Mouse (Mus musculus) ES-E14 (cell line): ENCODE measurements around the gene Cx3cr1. TPM values are rescaled to one million over a fixed set of nuclear protein-coding genes. Genes with fewer than 3 reads are reported as not detected.

Experiments
- DNase-seq: peaks from one replicate; pipeline ENCODE4 v3.0.0-alpha.2; 2013; ENCODE audit warnings: low read depth, low spot score
- H3K27ac ChIP-seq: 2 replicates; pipeline ENCODE4 v1.5.1; 2012; ENCODE audit warnings: low read depth, mild to moderate bottlenecking, low read length, moderate library complexity, mixed read lengths; ENCODE audit not compliant: poor library complexity, insufficient read depth, severe bottlenecking
- H3K36me3 ChIP-seq: 2 replicates; pipeline ENCODE4 v1.6.1; 2012; ENCODE audit warnings: mild to moderate bottlenecking, low read length, moderate library complexity, mixed read lengths; ENCODE audit not compliant: control insufficient read depth, poor library complexity, insufficient read depth, severe bottlenecking
- H3K4me1 ChIP-seq, 2 experiments: fragments of 150-350 bp in 1 of 2; sonication (generic) in 1 of 2; 2 replicates each; pipeline ENCODE4 v1.6.1; 2012; ENCODE audit warnings: low read length in 2 of 2, mild to moderate bottlenecking in 1 of 2, mixed read lengths in 1 of 2; ENCODE audit not compliant: control insufficient read depth in 2 of 2, insufficient read depth in 2 of 2, poor library complexity in 1 of 2
- H3K4me3 ChIP-seq, 2 experiments: fragments of 150-350 bp in 1 of 2; sonication (generic) in 1 of 2; 2 replicates each; pipeline ENCODE4 v1.5.1; 2012; ENCODE audit warnings: low read length in 2 of 2, low read depth in 1 of 2, mild to moderate bottlenecking in 1 of 2, mixed read lengths in 1 of 2; ENCODE audit not compliant: insufficient read depth in 1 of 2, poor library complexity in 1 of 2, severe bottlenecking in 1 of 2
- H3K9ac ChIP-seq: 2 replicates; pipeline ENCODE4 v1.6.1; 2012; ENCODE audit warnings: low read depth, mild to moderate bottlenecking, low read length, mixed read lengths; ENCODE audit not compliant: poor library complexity, insufficient read depth, severe bottlenecking
- H3K9me3 ChIP-seq: fragments of 150-350 bp; sonication (generic); 2 replicates; pipeline ENCODE4 v1.6.1; 2012; ENCODE audit warnings: low read depth, mild to moderate bottlenecking, low read length; ENCODE audit not compliant: control insufficient read depth, insufficient read depth
- CHD2 ChIP-seq: IDR thresholded peaks from 2 replicates; pipeline ENCODE4 v1.6.1; 2014; ENCODE audit warnings: mild to moderate bottlenecking, low read depth, low read length, inconsistent platforms
- HCFC1 ChIP-seq: IDR thresholded peaks from 2 replicates; pipeline ENCODE4 v1.6.1; 2012; ENCODE audit warnings: low read length, inconsistent platforms, borderline replicate concordance; ENCODE audit not compliant: insufficient read depth
- MAFK ChIP-seq: IDR thresholded peaks from 2 replicates; pipeline ENCODE4 v1.6.1; 2014; ENCODE audit warnings: mild to moderate bottlenecking, low read depth, low read length, inconsistent platforms; ENCODE audit not compliant: insufficient read depth
- ZC3H11A ChIP-seq: IDR thresholded peaks from 2 replicates; pipeline ENCODE4 v1.6.1; 2012; ENCODE audit warnings: low read depth, mild to moderate bottlenecking, inconsistent platforms, low read length, borderline replicate concordance
- ZNF384 ChIP-seq: IDR thresholded peaks from 2 replicates; pipeline ENCODE4 v1.6.1; 2012; ENCODE audit warnings: low read depth, low read length, inconsistent platforms
- in situ Hi-C, 2 experiments: fragments of 600-800 bp; cut with MboI; formaldehyde crosslinking; loops; one replicate each; pipeline ENCODE4 v1.15.1; 2025; ENCODE audit warnings: low sequenced_read_pairs in 2 of 2, inconsistent platforms in 1 of 2; ENCODE audit not compliant: unreplicated experiment in 2 of 2
- total RNA-seq: library from RNA; depleted of rRNA; stranded (reverse); fragments of 300-350 nt; gene quantifications from 2 replicates; pipeline ENCODE4 v1.2.3, GENCODE M21; 2012

The Cx3cr1 gene
- total RNA-seq, 1 experiment = 0.09 TPM

DNA sequence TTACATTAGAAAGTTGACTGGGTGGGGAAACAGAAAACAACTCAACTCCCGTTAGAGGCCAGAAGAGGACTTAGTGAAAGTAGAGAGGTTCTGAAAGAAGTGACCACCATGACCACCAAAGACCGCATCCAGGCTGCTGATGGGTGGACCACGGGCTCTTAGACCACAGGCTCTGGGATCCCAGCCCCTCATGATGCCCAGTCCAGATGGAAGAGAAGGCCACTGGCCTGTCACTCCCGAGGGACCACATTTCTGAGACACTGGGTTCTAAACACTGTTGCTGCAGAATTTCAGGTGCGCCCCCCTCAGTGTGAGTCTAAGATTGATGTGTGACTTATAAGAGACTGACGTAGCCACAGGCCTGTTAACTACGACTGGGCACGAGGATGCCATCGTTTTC, 180.2 kb downstream of the Cx3cr1 start:
- TF ChIP-seq MAFK (no peak), CHD2 (no peak), ZNF384 (no peak), ZC3H11A (no peak), HCFC1 (no peak)
- in situ Hi-C loops = no loop called here
- Histone ChIP-seq H3K9me3 (no peaks in the 10 kb centered on the region; the same call in 1 of the 2 replicates), H3K9ac (no peak overlapping the region), H3K27ac (no peak overlapping the region), H3K4me1 (no peaks in the 10 kb centered on the region), H3K4me3 (no peak overlapping the region), H3K36me3 (no peaks in the 10 kb centered on the region)
- DNase-seq = no peak

DNA sequence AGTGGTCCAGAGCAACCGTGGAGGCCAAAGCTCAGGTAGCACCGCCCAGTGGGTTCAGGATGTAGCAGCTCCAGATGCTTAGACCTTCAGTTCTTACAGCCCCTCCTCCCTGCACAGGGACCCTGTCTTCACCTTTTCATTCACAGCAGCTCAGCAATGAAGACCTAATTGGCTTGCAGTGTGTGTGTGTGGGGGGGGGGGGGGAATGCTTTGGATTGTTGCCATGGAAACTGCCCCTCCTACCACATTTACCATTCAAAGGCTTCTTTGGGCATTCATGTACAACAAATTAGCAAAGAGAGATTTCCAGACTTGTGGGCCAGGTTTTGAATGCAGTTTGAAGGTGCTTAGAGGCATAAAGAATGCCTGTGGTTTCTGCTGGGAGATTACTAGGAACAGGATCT, 180.8 kb downstream of the Cx3cr1 start:
- no peak for DNase-seq
- TF ChIP-seq ZNF384 (no peak), CHD2 (no peak), ZC3H11A (no peak), MAFK (no peak), HCFC1 (no peak)
- H3K4me1 ChIP-seq = no peaks in the 10 kb centered on the region
- H3K27ac ChIP-seq = no peak overlapping the region
- no peaks in the 10 kb centered on the region for H3K36me3 ChIP-seq
- in situ Hi-C loops = no loop called here
- H3K4me3 ChIP-seq = no peak overlapping the region
- H3K9ac ChIP-seq = no peak overlapping the region
- no peaks in the 10 kb centered on the region; the same call in 1 of the 2 replicates for H3K9me3 ChIP-seq

DNA sequence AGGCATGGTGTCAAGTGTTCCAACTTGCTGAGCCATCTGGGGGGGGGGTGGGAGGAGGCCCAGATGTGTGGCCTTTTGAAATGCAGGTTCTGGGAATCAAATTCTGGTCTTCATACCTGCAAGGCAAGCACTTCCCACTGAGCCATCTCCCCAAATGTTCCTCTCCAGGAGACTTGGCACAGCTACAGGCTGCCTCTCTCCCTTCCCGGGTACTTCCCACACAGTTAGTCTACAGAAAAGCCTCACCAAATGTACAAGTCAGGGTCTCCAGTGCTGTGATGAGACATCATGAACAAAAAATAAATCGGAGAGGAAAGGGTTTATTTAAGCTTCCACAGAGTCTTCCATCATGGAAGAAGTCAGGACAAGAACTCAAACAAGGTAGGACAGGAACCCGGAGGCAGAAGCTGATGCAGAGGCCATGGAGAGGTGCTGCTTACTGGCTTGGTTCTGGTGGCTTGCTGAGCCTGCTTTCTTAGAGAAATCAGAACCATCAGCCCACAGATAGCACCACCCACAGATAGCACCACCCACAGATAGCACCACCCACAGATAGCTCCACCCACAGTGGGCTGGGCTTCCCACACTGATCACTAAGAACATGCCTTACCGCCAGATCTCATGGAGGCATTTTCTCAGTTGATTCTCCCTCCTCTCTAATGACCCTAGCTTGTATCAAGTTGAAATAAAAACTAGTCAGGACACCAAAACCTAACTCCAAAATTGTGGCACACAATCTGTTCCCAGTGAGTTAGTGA, 182.4 kb downstream of the Cx3cr1 start:
- Histone ChIP-seq H3K4me3 (no peak overlapping the region), H3K27ac (no peak overlapping the region), H3K9ac (no peak overlapping the region), H3K36me3 (no peaks in the 10 kb centered on the region), H3K9me3 (no peaks in the 10 kb centered on the region; the same call in 1 of the 2 replicates), H3K4me1 (no peaks in the 10 kb centered on the region)
- in situ Hi-C loops = no loop called here
- peak; percentile 13 for DNase-seq
- no peak for TF ChIP-seq HCFC1

DNA sequence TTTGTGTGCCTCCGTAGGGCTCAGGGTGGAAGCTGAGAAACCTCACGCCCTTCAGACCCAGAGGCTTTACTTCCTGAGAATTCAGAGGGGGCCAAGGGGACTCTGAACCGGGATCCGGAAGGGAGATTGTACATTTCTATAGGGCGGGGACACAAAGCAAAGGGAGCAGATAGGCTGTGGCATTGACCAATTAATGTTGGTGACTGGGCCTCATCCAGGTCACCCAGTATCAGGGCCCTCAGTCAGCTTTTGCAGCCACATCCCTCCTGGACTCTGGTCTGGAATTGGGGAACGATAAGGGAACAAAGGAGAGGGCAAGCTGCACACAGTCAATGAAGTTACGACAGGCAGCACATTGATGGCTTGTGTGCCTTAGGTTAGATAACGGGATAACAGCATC, 215.5 kb downstream of the Cx3cr1 start:
- no peak for TF ChIP-seq MAFK
- no peak for TF ChIP-seq HCFC1
- no peak for TF ChIP-seq ZNF384
- TF ChIP-seq CHD2 = no peak
- Histone ChIP-seq H3K9ac (no peak overlapping the region), H3K4me3 (no peak overlapping the region), H3K27ac (no peak overlapping the region), H3K36me3 (no peaks in the 10 kb centered on the region), H3K4me1 (no peaks in the 10 kb centered on the region), H3K9me3 (peaks cover 8% of the 10 kb centered on the region; the same call in 1 of the 2 replicates)
- no peak for DNase-seq
- in situ Hi-C loops = no loop called here
